Mouse (Mus musculus) gastrocnemius, adult 2 months (tissue): ENCODE measurements around the gene Osbpl3. TPM values are rescaled to one million over a fixed set of nuclear protein-coding genes. Genes with fewer than 3 reads are reported as not detected.
A peak's percentile ranks its signal among the peaks of the same experiment; 100 is the strongest.

ENCODE experiments used
- DNase-seq: peaks from one replicate; pipeline ENCODE4 v3.0.0; 2022
- H3K27ac ChIP-seq: fragments of 200-600 bp; 2 replicates; pipeline ENCODE4 v1.8.1; 2022; ENCODE audit warnings: mild to moderate bottlenecking
- H3K4me3 ChIP-seq: fragments of 200-600 bp; 2 replicates; pipeline ENCODE4 v1.8.1; 2022; ENCODE audit warnings: mild to moderate bottlenecking, moderate library complexity
- CTCF ChIP-seq: fragments of 200-600 bp; IDR thresholded peaks from 2 replicates; pipeline ENCODE4 v1.8.1; 2022; ENCODE audit warnings: antibody characterized with exemption, mild to moderate bottlenecking, moderate library complexity
- intact Hi-C: fragments of 180-260 bp; cut with DNase I; formaldehyde crosslinking; loops from one replicate; pipeline ENCODE4 v1.15.1; 2025
- total RNA-seq, 2 experiments: library from RNA; stranded (reverse); gene quantifications; 2 replicates each; pipeline ENCODE4 v1.2.3; 2021

Gene Osbpl3
- total RNA-seq, 2 experiments from 2014 or later, result 2.2 to 3.3 TPM

DNA sequence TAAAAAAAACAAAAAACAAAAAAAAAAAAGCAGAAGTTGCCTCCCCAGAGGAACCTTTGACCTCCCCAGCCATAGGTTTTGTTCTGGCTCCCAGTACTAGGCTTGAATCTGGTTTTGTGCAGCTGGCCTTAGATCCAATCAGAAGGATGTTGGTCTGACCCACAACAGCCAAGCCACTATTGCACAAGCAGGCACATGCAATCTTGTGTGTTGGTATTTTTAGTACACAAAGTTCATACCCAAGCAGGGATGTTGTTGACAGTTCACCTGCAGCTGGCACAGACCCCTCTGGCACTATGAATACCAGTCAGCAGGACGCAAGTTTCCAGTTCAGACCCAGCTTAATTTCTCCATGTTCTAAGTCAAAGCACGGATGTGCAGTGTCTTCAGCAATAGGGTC lies 18.2 kb downstream of the Osbpl3 start:
- no peak for DNase-seq
- Histone ChIP-seq H3K27ac (no peak overlapping the region), H3K4me3 (no peak overlapping the region)
- no peak for TF ChIP-seq CTCF
- intact Hi-C loops, result no loop called here

DNA sequence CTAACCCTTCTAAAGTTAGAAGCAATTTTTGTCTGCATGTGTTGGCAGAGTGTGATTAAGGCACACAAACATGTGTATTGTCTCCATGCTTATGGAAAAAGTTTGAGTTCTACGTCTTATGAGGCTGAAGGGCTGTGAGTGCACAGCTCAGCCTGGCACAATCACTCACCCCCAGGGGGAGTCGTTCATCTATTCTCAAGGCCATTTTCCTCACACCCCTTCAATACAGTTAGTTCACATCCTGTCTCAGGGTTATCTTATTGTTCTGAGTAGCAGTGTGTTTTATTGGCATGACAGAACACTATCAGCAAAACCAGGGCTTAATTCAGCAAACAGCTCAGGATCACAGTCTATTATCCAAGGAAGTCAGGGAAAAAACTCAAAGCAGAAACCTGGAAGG lies 19.3 kb downstream of the Osbpl3 start:
- H3K4me3 ChIP-seq, result no peak overlapping the region
- intact Hi-C loops, result no loop called here
- TF ChIP-seq CTCF, result no peak; the same call in 1 of the 2 replicates
- H3K27ac ChIP-seq, result no peak overlapping the region
- DNase-seq, result no peak

DNA sequence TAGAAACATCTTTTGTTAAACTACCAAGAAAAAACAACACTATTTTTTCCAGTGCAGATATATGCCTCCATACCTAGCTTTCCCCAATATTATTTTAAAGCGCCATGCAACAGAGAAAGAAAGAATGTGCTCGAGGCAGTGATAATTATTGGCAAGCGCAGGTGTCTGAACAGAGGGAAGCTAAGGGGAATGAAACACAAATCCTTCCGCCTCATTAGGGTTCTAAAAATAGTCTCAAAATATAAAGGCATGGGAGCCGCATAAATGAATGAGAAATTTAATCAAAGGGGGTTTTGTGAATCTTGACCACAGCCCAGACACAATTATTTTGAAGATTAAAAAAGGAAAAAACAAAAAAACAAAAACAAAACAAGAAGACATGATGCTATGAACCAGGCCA lies 23.5 kb downstream of the Osbpl3 start:
- intact Hi-C loops, result no loop called here
- TF ChIP-seq CTCF, result no peak
- Histone ChIP-seq H3K4me3 (no peak overlapping the region), H3K27ac (no peak overlapping the region)
- no peak for DNase-seq

- TF ChIP-seq CTCF, result no peak
- intact Hi-C loops, result no loop called here
- no peak for DNase-seq
- H3K4me3 ChIP-seq, result no peak overlapping the region
- no peak overlapping the region for H3K27ac ChIP-seq
Observed at GRCm38 (mm10) chr6:50429299-50429698, 26.7 kb downstream of the Osbpl3 start.

GRCm38 (mm10) chr6:50427051-50427732 lies 28.8 kb downstream of the Osbpl3 start:
- no peak for TF ChIP-seq CTCF
- no peak for DNase-seq
- H3K27ac ChIP-seq, result peak overlapping the region; percentile 49
- intact Hi-C loops, result no loop called here
- H3K4me3 ChIP-seq, result no peak overlapping the region

- no peak for DNase-seq
- intact Hi-C loops, result no loop called here
- Histone ChIP-seq H3K4me3 (no peak overlapping the region), H3K27ac (peak overlapping the region; percentile 49)
- no peak for TF ChIP-seq CTCF
Observed at GRCm38 (mm10) chr6:50426571-50426970, 29.4 kb downstream of the Osbpl3 start.

GRCm38 (mm10) chr6:50424271-50424670 lies 31.7 kb downstream of the Osbpl3 start:
- DNase-seq, result no peak
- Histone ChIP-seq H3K27ac (no peak overlapping the region), H3K4me3 (no peak overlapping the region)
- intact Hi-C loops, result no loop called here
- no peak for TF ChIP-seq CTCF

DNA sequence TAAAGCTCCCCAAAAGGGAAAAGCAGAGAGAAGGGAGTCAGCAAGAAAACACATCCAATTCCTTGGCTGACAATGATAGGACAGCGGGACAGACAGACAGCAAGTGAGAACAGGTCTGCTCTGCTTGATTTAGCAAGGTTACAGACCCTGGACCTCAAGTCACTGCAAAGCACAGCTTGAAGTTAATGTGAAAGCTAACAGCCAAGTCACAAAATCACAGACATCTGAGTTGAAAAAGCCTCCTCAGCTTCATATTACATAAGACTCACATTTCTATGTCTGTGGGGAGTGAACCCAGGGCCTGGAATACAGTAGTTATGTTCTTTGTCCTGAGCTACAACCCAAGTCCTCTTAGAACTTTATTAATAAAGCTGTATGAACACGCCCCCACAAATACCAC lies 35.6 kb downstream of the Osbpl3 start:
- H3K4me3 ChIP-seq, result no peak overlapping the region
- no peak for DNase-seq
- H3K27ac ChIP-seq, result no peak overlapping the region
- TF ChIP-seq CTCF, result no peak
- intact Hi-C loops, result no loop called here

DNA sequence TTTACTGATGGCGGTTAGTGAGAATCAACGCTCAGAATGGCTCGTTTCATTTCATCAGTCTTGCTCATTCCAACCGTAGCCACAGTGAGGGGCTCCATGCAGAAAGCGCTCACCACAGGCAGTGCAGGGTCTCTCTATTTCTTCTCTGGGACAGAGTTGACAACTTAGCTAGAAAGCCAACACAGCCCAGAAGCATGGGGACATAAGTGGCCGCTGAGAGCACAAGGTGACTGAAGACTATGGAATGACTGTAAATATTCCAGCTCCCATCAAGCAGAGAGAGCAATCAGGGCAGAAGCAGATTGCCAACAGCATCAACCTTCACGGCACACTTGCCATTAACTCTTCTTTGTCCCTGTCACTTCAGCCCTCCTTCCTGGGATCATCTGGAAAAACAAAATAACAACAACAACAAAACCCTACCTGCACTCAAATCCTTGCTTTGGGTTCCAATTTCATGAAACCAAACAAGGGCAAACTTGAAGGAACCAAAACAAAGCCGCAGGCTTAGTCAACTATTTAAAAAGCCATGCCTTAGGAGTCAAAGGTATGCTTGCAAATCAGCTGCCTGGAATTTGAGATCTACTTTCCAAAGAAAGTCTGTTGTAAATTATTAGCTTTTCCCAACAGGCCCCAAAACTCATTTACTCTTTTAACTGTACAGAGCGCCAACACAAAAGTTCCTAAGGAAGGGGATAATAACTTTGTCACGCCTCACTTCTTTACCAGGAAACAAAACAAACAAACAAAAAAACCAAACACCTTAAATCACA lies 36.3 kb downstream of the Osbpl3 start:
- no peak for TF ChIP-seq CTCF
- no peak overlapping the region for H3K27ac ChIP-seq
- intact Hi-C loops, result no loop called here
- no peak overlapping the region for H3K4me3 ChIP-seq
- DNase-seq, result no peak

DNA sequence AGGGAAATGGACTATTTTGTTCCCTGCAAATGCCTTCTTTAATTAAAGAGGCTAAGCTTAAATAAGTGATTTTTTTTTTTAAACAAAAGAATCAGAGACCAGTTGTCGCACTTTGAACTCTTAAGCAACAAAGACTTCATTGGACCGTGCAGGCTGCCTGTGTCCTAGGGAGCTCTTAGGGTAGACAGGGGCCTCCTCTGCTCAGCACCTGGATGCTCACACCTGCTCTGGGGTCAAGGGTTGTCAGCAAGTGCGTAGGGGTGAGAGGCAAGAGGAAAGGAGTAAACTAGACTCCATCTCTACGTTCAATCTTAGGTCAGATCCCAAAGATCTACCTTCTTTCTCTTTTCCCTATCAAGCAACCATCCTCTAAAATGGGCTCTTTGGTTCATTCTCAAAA lies 37.0 kb downstream of the Osbpl3 start:
- no peak for DNase-seq
- no peak for TF ChIP-seq CTCF
- intact Hi-C loops, result no loop called here
- H3K4me3 ChIP-seq, result no peak overlapping the region
- no peak overlapping the region for H3K27ac ChIP-seq

- Histone ChIP-seq H3K4me3 (no peak overlapping the region), H3K27ac (no peak overlapping the region)
- no peak for DNase-seq
- no peak for TF ChIP-seq CTCF
- intact Hi-C loops, result no loop called here
Observed at GRCm38 (mm10) chr6:50416854-50417253, 39.1 kb downstream of the Osbpl3 start.

DNA sequence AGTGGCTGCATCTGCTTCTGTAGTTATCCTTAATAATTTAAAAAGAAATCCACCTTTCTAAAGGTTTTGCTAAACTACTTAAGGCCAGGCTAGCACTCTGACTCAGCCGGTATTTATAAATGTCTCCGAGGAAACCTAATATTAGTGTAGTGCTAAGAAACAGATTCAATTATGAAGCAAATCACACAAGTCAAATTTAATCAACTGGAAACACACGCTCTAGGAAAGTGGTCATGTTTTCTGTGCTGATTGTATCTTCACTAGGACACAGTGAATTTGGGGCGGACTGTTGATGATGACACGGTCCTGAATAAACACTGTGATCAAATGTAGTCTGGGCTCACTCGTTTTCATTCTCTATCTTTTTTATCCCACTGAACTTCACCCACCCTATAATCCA lies 40.6 kb downstream of the Osbpl3 start:
- intact Hi-C loops, result no loop called here
- no peak for TF ChIP-seq CTCF
- no peak for DNase-seq
- H3K4me3 ChIP-seq, result no peak overlapping the region
- no peak overlapping the region for H3K27ac ChIP-seq

DNA sequence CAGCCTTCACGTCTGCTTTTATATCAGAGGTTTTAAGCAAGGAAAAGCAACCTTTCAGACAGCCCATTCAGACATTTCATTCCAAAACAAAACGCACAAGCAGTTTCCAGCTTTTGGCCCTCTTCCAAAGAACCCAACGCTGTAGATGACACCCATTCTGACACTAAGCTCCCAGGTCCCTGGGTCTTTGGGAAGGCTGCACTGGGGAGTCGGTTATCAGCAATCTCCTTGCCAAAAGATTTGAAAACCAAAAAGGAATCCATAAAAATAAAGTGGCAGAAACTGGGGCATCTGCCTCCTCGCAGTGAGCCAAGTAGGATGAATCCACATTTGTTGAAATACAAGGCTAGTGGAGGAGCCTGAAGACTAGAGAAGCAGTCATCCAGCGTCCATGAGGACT lies 41.5 kb downstream of the Osbpl3 start:
- Histone ChIP-seq H3K27ac (peak overlapping the region; percentile 66), H3K4me3 (peak overlapping the region; percentile 42)
- no peak for TF ChIP-seq CTCF
- DNase-seq, result no peak
- intact Hi-C loops, result no loop called here

GRCm38 (mm10) chr6:50413381-50413780 lies 42.6 kb downstream of the Osbpl3 start:
- Histone ChIP-seq H3K27ac (peak overlapping the region; percentile 66; the same call in 1 of the 2 replicates), H3K4me3 (no peak overlapping the region)
- intact Hi-C loops, result no loop called here
- no peak for DNase-seq
- no peak for TF ChIP-seq CTCF
